Mouse (Mus musculus): ENCODE measurements around the gene Tmem150a. TPM values are rescaled to one million over a fixed set of nuclear protein-coding genes. Genes with fewer than 3 reads are reported as not detected.

The Tmem150a gene
- 7.7 and 8.4 TPM in 2 replicates for polyA plus RNA-seq (2015; fragmentation: Nextera tagmentation; extraction: Ambion mirVana)

DNA sequence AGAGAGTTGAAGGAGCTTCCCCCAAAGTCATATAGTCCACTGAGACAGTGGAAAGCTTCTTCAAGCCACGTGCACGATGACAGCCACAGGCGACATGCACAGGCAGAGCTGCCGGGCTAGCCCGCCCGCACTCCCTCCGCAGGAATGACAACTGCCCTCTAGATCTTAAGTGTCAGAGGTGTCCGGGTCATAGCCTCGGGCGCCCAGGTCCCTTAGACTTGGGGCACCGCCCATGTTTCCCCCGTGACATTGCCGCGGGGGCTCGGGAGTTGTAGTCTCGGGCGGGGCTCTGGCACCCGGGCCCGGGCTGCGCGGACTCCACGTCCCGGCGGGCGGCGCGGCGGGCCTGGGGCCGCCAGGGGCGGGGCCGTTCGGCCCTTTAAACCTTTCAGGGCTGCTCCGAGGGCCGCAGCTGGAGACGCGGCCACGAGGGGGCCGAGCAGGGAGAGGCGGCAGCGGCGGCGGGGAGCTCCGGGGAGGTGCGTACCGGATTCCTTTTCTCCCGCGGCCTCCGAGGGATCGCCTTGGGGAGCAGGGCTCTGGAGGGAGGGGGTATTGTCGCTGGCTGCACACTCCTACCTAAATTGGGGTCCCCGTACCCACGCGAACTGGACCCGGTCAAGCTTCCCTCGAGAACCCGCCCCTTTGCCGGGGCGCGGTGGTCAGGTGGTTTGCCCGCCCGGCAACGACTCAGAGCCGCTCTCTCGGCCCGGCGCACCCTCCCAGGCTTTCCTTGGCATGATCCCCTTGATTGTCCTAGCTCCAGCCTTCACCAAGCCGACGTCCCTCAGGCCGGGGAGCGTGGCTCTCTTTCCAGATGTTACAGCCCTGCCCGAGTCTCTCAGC lies at the start of gene Tmem150a:
Gene Tmem150a (plus strand): TSS at position 382 of the 846 bp plus-strand sequence.
- peaks cover 3% of the 10 kb centered on the region; the same call in 1 of the 2 replicates for H3K4me1 ChIP-seq (replicated peaks; ENCODE audit: control insufficient read depth, insufficient read depth)
- peak within 1 kb of the TSS; percentile 86 for H3K4me2 ChIP-seq (replicated peaks; ENCODE audit: low read depth)
- H3K36me3 ChIP-seq (ENCODE audit: control insufficient read depth, insufficient read depth, low read length), result peaks cover 8% of the 10 kb centered on the region; the same call in 1 of the 2 replicates
- H3K9me3 ChIP-seq (ENCODE audit: control insufficient read depth, low read length), result no peaks in the 10 kb centered on the region
- H3K27ac ChIP-seq (replicated peaks), result peak within 1 kb of the TSS; percentile 63
- ATAC-seq (ENCODE audit: low FRiP score, low TSS enrichment) (peak; percentile 86), DNase-seq (ENCODE audit: low spot score) (peak; percentile 85)
- WGBS, result under 1% methylated on average over 58 of the region's 71 CpGs
- peak within 1 kb of the TSS; percentile 61 for H3K9ac ChIP-seq (ENCODE audit: low read length)
- H3K27me3 ChIP-seq (ENCODE audit: control insufficient read depth, insufficient read depth, low read length), result no peaks in the 10 kb centered on the region
- peak within 1 kb of the TSS; percentile 63 for H3K4me3 ChIP-seq (ENCODE audit: low read depth, low read length)
- TF ChIP-seq CTCF (IDR thresholded peaks at IDR 0.05; ENCODE audit: low read depth) (peak; percentile 63), EP300 (optimal IDR thresholded peaks at IDR 0.05) (no peak)

DNA sequence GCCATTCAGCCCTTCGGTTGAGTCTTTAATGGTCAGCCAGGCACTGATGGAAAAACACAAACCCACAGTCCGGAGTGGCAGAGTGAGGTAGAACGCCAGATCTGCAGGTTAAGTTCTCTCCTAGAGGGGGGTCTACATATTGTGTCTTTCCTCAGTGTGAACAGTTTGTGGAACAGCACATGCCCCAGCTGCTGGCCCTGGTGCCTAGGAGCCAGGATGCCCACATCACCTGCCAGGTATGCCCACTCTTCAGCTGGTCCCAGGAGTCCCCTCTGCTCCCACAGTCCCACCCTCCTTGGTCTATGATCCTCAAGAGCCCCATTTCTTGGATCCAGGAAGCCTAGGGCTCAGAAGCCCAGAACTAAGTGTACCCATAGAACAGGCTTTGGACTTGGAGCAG lies 43.0 kb upstream of the Tmem150a start:
- no peak overlapping the region for H3K4me3 ChIP-seq (ENCODE audit: low read depth, low read length)
- no peak for TF ChIP-seq EP300 (optimal IDR thresholded peaks at IDR 0.05)
- no peak for TF ChIP-seq CTCF (IDR thresholded peaks at IDR 0.05; ENCODE audit: low read depth)
- H3K4me2 ChIP-seq (replicated peaks; ENCODE audit: low read depth), result no peak overlapping the region
- no peaks in the 10 kb centered on the region for H3K4me1 ChIP-seq (replicated peaks; ENCODE audit: control insufficient read depth, insufficient read depth)
- no peaks in the 10 kb centered on the region for H3K27me3 ChIP-seq (ENCODE audit: control insufficient read depth, insufficient read depth, low read length)
- no peaks in the 10 kb centered on the region for H3K9me3 ChIP-seq (ENCODE audit: control insufficient read depth, low read length)
- no peak overlapping the region for H3K27ac ChIP-seq (replicated peaks)
- H3K36me3 ChIP-seq (ENCODE audit: control insufficient read depth, insufficient read depth, low read length), result no peaks in the 10 kb centered on the region
- no peak for ATAC-seq (ENCODE audit: low FRiP score, low TSS enrichment)
- DNase-seq (ENCODE audit: low spot score), result no peak
- no peak overlapping the region for H3K9ac ChIP-seq (ENCODE audit: low read length)
- 94% methylated on average over 3 of the region's 3 CpGs for WGBS

DNA sequence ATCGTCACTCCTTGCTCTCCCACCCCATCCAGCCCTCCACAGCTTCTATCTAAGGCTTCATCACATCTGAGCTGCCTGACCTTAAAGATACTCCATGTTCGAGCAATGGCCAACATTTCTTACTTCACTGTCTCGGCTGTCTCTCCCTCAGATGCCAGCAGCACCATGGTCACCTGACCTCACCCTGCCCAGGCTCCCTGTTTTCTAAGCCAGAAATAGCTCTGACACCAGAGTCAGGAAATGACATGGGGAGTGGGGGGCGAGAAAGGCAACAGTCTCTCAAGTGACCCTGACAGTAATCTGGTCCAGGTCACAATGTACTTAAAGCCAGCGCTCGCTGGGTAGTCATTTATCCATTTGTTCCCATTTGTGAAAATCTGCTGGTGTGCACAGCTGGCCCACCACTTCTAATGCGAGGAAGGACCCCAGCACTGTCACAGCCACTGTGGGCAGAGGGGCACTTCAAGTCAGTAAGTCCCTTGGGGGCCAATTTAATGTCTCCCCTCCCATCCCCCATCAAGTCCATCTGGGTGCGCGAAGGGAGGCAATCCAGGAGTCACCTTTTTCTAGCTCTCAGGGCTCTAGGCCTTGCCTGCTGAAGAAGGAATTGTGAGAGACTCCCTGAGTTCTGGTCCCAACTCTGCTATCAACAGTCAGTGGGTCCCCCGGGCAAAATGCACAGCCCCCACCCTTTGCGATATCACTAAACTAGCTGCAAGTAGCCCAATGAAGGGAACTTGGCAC lies 42.0 kb upstream of the Tmem150a start:
- ATAC-seq (ENCODE audit: low FRiP score, low TSS enrichment), result no peak
- H3K27ac ChIP-seq (replicated peaks), result no peak overlapping the region
- 89% methylated on average over 11 of the region's 11 CpGs for WGBS
- DNase-seq (ENCODE audit: low spot score), result no peak
- H3K9ac ChIP-seq (ENCODE audit: low read length), result no peak overlapping the region
- H3K27me3 ChIP-seq (ENCODE audit: control insufficient read depth, insufficient read depth, low read length), result no peaks in the 10 kb centered on the region
- H3K4me3 ChIP-seq (ENCODE audit: low read depth, low read length), result no peak overlapping the region
- no peaks in the 10 kb centered on the region for H3K9me3 ChIP-seq (ENCODE audit: control insufficient read depth, low read length)
- TF ChIP-seq EP300 (optimal IDR thresholded peaks at IDR 0.05) (no peak), CTCF (IDR thresholded peaks at IDR 0.05; ENCODE audit: low read depth) (no peak)
- no peak overlapping the region for H3K4me2 ChIP-seq (replicated peaks; ENCODE audit: low read depth)
- no peaks in the 10 kb centered on the region for H3K4me1 ChIP-seq (replicated peaks; ENCODE audit: control insufficient read depth, insufficient read depth)
- peaks cover 2% of the 10 kb centered on the region; the same call in 1 of the 2 replicates for H3K36me3 ChIP-seq (ENCODE audit: control insufficient read depth, insufficient read depth, low read length)

DNA sequence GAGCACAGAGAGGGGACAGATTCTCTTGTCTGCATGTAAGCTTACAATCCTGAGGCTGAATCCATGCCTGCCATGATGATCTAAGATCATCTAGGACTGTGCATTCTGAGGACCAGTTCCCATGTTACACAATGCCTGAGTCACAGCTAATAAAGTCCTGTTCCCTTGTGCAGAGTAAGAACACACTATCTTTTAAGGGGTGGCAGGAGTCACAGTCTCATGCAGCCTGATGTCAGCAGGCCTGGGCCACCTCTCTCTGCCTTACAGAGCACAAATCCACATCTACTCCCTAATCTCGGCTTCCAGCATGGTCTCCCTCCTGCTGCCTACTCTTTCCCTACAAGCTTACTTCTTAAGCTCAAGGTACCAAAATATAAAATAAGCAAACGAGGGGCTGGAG lies 39.9 kb upstream of the Tmem150a start:
- Histone ChIP-seq H3K9ac (ENCODE audit: low read length) (no peak overlapping the region), H3K27me3 (ENCODE audit: control insufficient read depth, insufficient read depth, low read length) (no peaks in the 10 kb centered on the region), H3K36me3 (ENCODE audit: control insufficient read depth, insufficient read depth, low read length) (peaks cover 2% of the 10 kb centered on the region; the same call in 1 of the 2 replicates), H3K9me3 (ENCODE audit: control insufficient read depth, low read length) (no peaks in the 10 kb centered on the region), H3K4me1 (replicated peaks; ENCODE audit: control insufficient read depth, insufficient read depth) (no peaks in the 10 kb centered on the region), H3K4me2 (replicated peaks; ENCODE audit: low read depth) (no peak overlapping the region), H3K4me3 (ENCODE audit: low read depth, low read length) (no peak overlapping the region), H3K27ac (replicated peaks) (no peak overlapping the region)
- DNase-seq (ENCODE audit: low spot score) (no peak), ATAC-seq (ENCODE audit: low FRiP score, low TSS enrichment) (peak; percentile 57; the same call in 1 of the 2 replicates)
- WGBS, result 87% methylated on average over 2 of the region's 2 CpGs
- TF ChIP-seq EP300 (optimal IDR thresholded peaks at IDR 0.05) (no peak), CTCF (IDR thresholded peaks at IDR 0.05; ENCODE audit: low read depth) (no peak)

DNA sequence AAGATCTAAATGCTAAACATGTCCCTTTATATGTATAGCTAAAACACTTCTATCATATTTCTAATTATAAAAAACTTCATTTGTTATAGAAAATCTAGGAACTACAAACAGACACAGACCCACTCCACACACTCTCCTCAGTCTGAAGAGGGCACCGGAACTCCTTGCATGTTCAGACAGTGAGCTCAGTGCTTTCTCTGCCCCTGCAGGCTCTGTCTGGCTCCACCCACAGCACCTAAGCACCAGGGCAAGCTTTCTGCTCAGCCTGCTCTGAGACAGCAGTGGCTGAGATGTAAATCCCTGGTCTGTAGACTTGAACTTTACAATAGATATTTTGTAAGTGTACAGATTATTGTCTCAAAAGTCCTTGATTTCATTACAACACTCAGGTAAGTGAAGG lies 39.2 kb upstream of the Tmem150a start:
- H3K4me3 ChIP-seq (ENCODE audit: low read depth, low read length), result no peak overlapping the region
- no peak overlapping the region for H3K9ac ChIP-seq (ENCODE audit: low read length)
- no peaks in the 10 kb centered on the region for H3K9me3 ChIP-seq (ENCODE audit: control insufficient read depth, low read length)
- no peak overlapping the region for H3K4me2 ChIP-seq (replicated peaks; ENCODE audit: low read depth)
- H3K36me3 ChIP-seq (ENCODE audit: control insufficient read depth, insufficient read depth, low read length), result peaks cover 7% of the 10 kb centered on the region; the same call in 1 of the 2 replicates
- TF ChIP-seq EP300 (optimal IDR thresholded peaks at IDR 0.05), result no peak
- 0 out of 2 replicates have a peak, but pooled peaks have one; percentile 3 for TF ChIP-seq CTCF (IDR thresholded peaks at IDR 0.05; ENCODE audit: low read depth)
- H3K4me1 ChIP-seq (replicated peaks; ENCODE audit: control insufficient read depth, insufficient read depth), result no peaks in the 10 kb centered on the region
- ATAC-seq (ENCODE audit: low FRiP score, low TSS enrichment), result no peak
- no peak overlapping the region for H3K27ac ChIP-seq (replicated peaks)
- no peak for DNase-seq (ENCODE audit: low spot score)
- H3K27me3 ChIP-seq (ENCODE audit: control insufficient read depth, insufficient read depth, low read length), result no peaks in the 10 kb centered on the region
- 50% methylated on average over 1 of the region's 1 CpGs for WGBS
